Mouse (Mus musculus) naive thymus-derived CD4-positive, alpha-beta T cell, adult 5 months (primary cell): ENCODE measurements around the gene Gprin1. TPM values are rescaled to one million over a fixed set of nuclear protein-coding genes. Genes with fewer than 3 reads are reported as not detected.

Experiments
- polyA plus RNA-seq: library from polyadenylated mRNA; unstranded; fragments of 100-300 nt; shearing (Covaris generic); gene quantifications from one replicate; pipeline ENCODE4 v1.2.1, GENCODE M21; 2017

Gprin1 gene
- polyA plus RNA-seq: not detected

GRCm38 (mm10) chr13:54749864-54750411 is at the start of gene Gprin1:
Gene Gprin1, minus strand, starts transcription at chr13:54749874.

GRCm38 (mm10) chr13:54788740-54789560 is 39.3 kb upstream of the Gprin1 start, which contains the start of gene Tspan17:
Gene Tspan17, plus strand, starts transcription at chr13:54789377.

GRCm38 (mm10) chr13:54783698-54784097 is 34.0 kb upstream of the Gprin1 start, which contains the start of gene Eif4e1b:
Gene Eif4e1b, plus strand, starts transcription at chr13:54783998.

DNA sequence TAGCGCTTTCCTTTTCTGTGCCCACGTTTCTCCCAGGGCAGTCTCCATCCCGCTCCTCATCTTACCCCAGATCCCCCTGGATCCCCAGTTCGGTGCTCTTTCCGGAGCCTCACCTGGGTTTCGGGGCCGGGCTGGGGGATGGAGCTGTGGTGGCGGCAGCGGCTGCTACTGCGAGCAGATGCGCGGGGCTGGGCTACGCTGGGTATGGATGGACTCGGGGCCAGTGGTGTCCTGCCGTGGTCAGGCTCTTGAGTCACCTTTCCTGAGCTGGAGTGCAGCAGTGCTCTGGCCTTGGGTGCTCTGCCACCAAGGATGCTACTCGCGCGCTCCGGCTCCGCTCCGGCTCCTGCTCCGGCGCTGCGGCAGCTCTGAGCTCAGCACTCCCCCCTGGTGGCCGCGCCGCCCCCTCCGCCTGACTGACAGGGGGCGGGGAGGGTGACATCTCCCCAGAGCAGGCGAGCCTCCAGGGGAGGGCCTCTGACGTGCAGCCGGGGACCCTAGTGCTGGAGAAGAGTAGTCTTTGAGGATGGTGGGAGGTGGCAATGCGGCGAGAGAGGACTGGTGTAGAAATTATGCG is 16.6 kb upstream of the Gprin1 start, which contains the start of gene Sncb:
Gene Sncb, minus strand, starts transcription at position 404 of the 577 bp plus-strand sequence.

GRCm38 (mm10) chr13:54701243-54701642 is 48.4 kb downstream of the Gprin1 start, which contains the start of gene Cdhr2:
Gene Cdhr2, plus strand, starts transcription at chr13:54701461.

DNA sequence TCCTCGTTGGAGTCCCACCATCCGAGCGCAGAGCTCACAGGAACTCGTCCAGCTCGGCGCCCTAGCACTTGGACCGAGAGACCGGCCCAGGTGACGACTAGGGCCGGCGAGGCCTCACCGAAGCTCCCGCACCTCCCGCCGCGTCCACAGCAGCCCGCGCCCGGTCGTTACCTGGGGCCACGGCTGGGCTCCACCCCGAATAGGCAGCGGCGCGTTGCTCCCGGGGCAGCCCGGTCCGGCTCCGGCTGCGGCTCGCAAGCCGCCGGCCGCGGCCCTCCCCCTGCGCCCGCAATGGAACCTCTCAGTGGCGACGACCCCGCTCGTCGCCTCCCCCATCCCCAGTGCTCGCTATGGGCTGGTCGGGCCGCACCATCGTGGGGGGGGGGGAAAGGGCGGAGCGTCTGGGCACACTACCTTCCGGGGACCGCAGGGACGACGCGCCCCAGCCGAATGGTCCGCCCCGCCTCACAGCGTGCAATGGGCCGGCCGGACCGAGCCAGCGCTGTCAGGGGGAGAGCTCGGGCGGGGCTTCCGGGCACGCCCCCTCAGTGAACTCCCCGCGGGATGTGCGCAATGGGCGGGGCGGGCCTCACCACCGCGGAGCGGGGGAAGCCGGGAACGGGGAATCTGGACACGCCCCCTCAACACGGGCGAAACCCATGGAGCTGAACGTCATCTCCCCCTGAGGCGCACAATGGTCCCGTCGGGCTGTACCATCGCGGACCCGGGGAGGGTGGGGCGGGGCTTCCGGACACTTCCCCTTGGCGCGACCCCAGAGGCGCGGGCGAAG is 55.9 kb downstream of the Gprin1 start, which contains the start of gene Rnf44:
Gene Rnf44, minus strand, starts transcription at position 350 of the 790 bp plus-strand sequence.

Other genes with a start within 250 kb of the Gprin1 start
- gene Simc1, start 246.1 kb downstream of the Gprin1 start, polyA plus RNA-seq: 39.2 TPM
- 57.8 TPM for gene 4833439L19Rik, start 184.4 kb downstream of the Gprin1 start, polyA plus RNA-seq
- gene Arl10, start 174.9 kb downstream of the Gprin1 start, polyA plus RNA-seq: 3.9 TPM
- gene Nop16, start 159.8 kb downstream of the Gprin1 start, polyA plus RNA-seq: 25.3 TPM
- gene Higd2a, start 159.7 kb downstream of the Gprin1 start, polyA plus RNA-seq: 181 TPM
- 72.7 TPM for gene Cltb, start 138.5 kb downstream of the Gprin1 start, polyA plus RNA-seq
- 66.5 TPM for gene Faf2, start 128.1 kb downstream of the Gprin1 start, polyA plus RNA-seq
- gene Rnf44, start 56.0 kb downstream of the Gprin1 start, polyA plus RNA-seq: 107 TPM
- gene Cdhr2, start 48.4 kb downstream of the Gprin1 start, polyA plus RNA-seq: not detected
- not detected for gene Sncb, start 16.7 kb upstream of the Gprin1 start, polyA plus RNA-seq
- not detected for gene Eif4e1b, start 34.1 kb upstream of the Gprin1 start, polyA plus RNA-seq
- 0.67 TPM for gene Tspan17, start 39.5 kb upstream of the Gprin1 start, polyA plus RNA-seq
- 8.2 TPM for gene Unc5a, start 199.5 kb upstream of the Gprin1 start, polyA plus RNA-seq